Mouse (Mus musculus) liver, embryonic 13.5 days (tissue): ENCODE results near the gene Fscn2. TPM values are rescaled to one million over a fixed set of nuclear protein-coding genes. Genes with fewer than 3 reads are reported as not detected.

Experiments used
- microRNA-seq: library from miRNA; unstranded; fragments of <30 nt; microRNA quantifications from one replicate; pipeline ENCODE4, GENCODE M21; 2016
- polyA plus RNA-seq: library from polyadenylated mRNA; unstranded; fragments of >200 nt; fragmentation: Nextera tagmentation; extraction: Ambion mirVana; gene quantifications from 2 replicates; pipeline ENCODE4 v1.2.1, GENCODE M21; 2015

Gene Fscn2
- polyA plus RNA-seq, 1 experiment from 2014 or later: not detected

Small RNAs within 50 kb of the gene (microRNA-seq; reads per million reads assigned to microRNA genes)
- gene Gm23419 (not detected), gene Mir6935 (2.1 reads per million)

Other genes with a start within 250 kb of the Fscn2 start
- 35.5 and 38.3 TPM in 2 replicates for gene Slc38a10, start 210.2 kb upstream of the Fscn2 start, polyA plus RNA-seq
- gene Bahcc1, start 128.6 kb upstream of the Fscn2 start, polyA plus RNA-seq: 1.3 and 1.4 TPM in 2 replicates
- gene Actg1, start 13.0 kb upstream of the Fscn2 start, polyA plus RNA-seq: 712 and 750 TPM in 2 replicates
- gene Faap100, start 17.2 kb downstream of the Fscn2 start, polyA plus RNA-seq: 7.8 and 8.7 TPM in 2 replicates
- 22.3 and 26.8 TPM in 2 replicates for gene Nploc4, start 76.2 kb downstream of the Fscn2 start, polyA plus RNA-seq
- not detected in 2 replicates for gene Tspan10, start 81.1 kb downstream of the Fscn2 start, polyA plus RNA-seq
- gene Pde6g, start 92.0 kb downstream of the Fscn2 start, polyA plus RNA-seq: 0.12 TPM in 1 of 2 replicates, not detected in the other
- 8.4 and 9.5 TPM in 2 replicates for gene Oxld1, start 96.5 kb downstream of the Fscn2 start, polyA plus RNA-seq
- 20.2 and 23.1 TPM in 2 replicates for gene Ccdc137, start 96.6 kb downstream of the Fscn2 start, polyA plus RNA-seq
- 15.9 and 16.0 TPM in 2 replicates for gene Arl16, start 106.1 kb downstream of the Fscn2 start, polyA plus RNA-seq
- gene Mrpl12, start 123.1 kb downstream of the Fscn2 start, polyA plus RNA-seq: 142 and 150 TPM in 2 replicates
- gene Slc25a10, start 130.3 kb downstream of the Fscn2 start, polyA plus RNA-seq: 42.2 and 44.1 TPM in 2 replicates
- gene Gcgr, start 169.2 kb downstream of the Fscn2 start, polyA plus RNA-seq: 10.0 and 10.7 TPM in 2 replicates
- gene Mcrip1, start 188.2 kb downstream of the Fscn2 start, polyA plus RNA-seq: 45.7 and 46.9 TPM in 2 replicates
- 0.22 TPM in 1 of 2 replicates, not detected in the other for gene Ppp1r27, start 189.6 kb downstream of the Fscn2 start, polyA plus RNA-seq
- 403 and 453 TPM in 2 replicates for gene P4hb, start 211.7 kb downstream of the Fscn2 start, polyA plus RNA-seq
- 258 and 276 TPM in 2 replicates for gene Arhgdia, start 220.1 kb downstream of the Fscn2 start, polyA plus RNA-seq
- 379 and 416 TPM in 2 replicates for gene Alyref, start 236.8 kb downstream of the Fscn2 start, polyA plus RNA-seq
- 99.1 and 102 TPM in 2 replicates for gene Anapc11, start 236.9 kb downstream of the Fscn2 start, polyA plus RNA-seq
- gene Npb, start 246.9 kb downstream of the Fscn2 start, polyA plus RNA-seq: 9.5 and 12.6 TPM in 2 replicates